Mouse (Mus musculus) bone marrow, adult 2 months (tissue): ENCODE data around the gene Cc2d2a. TPM values are rescaled to one million over a fixed set of nuclear protein-coding genes. Genes with fewer than 3 reads are reported as not detected.

Source experiments
- H3K27ac ChIP-seq: fragments of 200-500 bp; 2 replicates; pipeline ENCODE4 v1.5.1; 2012; ENCODE audit warnings: low read depth, mild to moderate bottlenecking, control low read depth, inconsistent platforms, low read length; ENCODE audit not compliant: control insufficient read depth, poor library complexity, insufficient read depth
- H3K4me1 ChIP-seq: fragments of 200-500 bp; 2 replicates; pipeline ENCODE4 v1.6.1; 2011; ENCODE audit warnings: low read length; ENCODE audit not compliant: control insufficient read depth, insufficient read depth
- H3K4me3 ChIP-seq: fragments of 200-500 bp; replicated peaks from 2 replicates; pipeline ENCODE3; 2011; ENCODE audit warnings: mild to moderate bottlenecking, low read depth, low read length, control low read depth; ENCODE audit not compliant: control insufficient read depth
- CTCF ChIP-seq: fragments of 200-500 bp; IDR thresholded peaks from 2 replicates; pipeline ENCODE4 v1.5.1; 2011; ENCODE audit warnings: low read length, control low read depth; ENCODE audit not compliant: control insufficient read depth, insufficient read depth
- POLR2A ChIP-seq: fragments of 200-500 bp; IDR thresholded peaks from 2 replicates; pipeline ENCODE4 v1.6.1; 2011; ENCODE audit warnings: low read depth, mild to moderate bottlenecking, control low read depth, low read length, borderline replicate concordance; ENCODE audit not compliant: control insufficient read depth
- whole genome bisulfite sequencing: fragments of 180-500 bp; shearing (Covaris S2); methylation state at CpG from one replicate; pipeline ENCODE4 v1.1.7; 2018; 5-methylcytosine and 5-hydroxymethylcytosine counted together
- polyA plus RNA-seq: library from polyadenylated mRNA; stranded (reverse); fragments of >200 nt; gene quantifications from 2 replicates; pipeline ENCODE4 v1.2.4, GENCODE M21; 2011; ENCODE audit warnings: low replicate concordance; ENCODE audit not compliant: missing spikeins, insufficient read depth, insufficient read length

Gene Cc2d2a
- polyA plus RNA-seq, 1 experiment: 1.1 TPM

DNA sequence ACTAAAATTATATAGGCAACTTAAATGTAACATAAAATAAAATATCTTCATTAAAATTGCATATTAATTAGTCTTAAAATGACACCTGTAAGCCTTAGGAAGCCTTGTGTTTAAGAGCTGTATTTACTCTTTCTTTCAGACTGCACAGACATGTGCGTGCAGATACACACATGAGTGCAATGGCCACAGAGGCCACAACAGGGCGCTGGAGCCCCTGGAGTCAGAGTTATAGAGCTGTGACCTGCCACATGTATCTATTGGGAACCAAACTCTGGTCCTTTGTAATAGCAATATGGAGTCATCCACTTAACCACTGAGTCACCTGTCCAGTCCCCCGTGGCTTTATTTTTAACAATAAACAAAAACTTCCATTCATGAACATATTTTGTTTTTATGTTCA, 86.9 kb downstream of the Cc2d2a start:
- TF ChIP-seq POLR2A (no peak), CTCF (peak; percentile 30; the same call in 1 of the 2 replicates)
- Histone ChIP-seq H3K4me3 (no peak overlapping the region), H3K4me1 (no peaks in the 10 kb centered on the region; the same call in 1 of the 2 replicates), H3K27ac (no peak overlapping the region)
- 76% methylated on average over 3 of the region's 3 CpGs for WGBS

DNA sequence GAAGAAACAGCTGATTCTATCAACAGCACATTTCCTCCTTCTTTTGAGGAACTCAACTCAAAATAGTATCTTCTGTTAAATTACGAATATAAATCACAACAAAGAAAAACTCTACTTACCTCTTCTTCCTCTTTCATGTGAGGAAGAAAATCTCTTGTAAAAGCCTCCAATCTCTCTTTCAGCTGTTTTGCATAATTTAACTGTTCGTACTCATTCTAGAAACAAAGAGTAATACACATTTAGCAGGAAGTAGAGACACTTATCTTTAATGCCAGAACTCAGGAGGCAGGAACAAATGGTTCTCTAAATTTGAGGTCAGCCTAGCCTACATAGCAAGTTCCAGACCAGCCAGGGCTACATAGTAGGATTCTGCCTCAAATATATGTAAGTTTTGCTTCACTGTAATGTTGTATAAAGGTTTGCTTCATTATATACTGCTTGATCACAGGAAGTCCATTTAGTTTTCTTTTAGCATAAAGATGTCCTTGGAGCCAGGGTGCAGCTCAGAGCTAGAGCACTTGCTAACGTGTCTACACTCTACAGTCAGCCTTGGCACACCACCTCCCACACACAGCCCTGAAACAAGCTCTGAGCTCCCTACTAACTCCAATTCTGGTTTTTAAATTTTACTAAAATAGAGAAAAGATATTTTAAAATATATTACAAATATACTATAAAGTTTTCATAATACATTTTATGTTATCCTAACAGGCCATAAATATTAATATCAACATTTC, 108.6 kb downstream of the Cc2d2a start:
- Histone ChIP-seq H3K4me3 (no peak overlapping the region), H3K27ac (no peak overlapping the region), H3K4me1 (peaks cover 2% of the 10 kb centered on the region; the same call in 1 of the 2 replicates)
- 31% methylated on average over 3 of the region's 3 CpGs for WGBS
- TF ChIP-seq CTCF (no peak), POLR2A (no peak)

DNA sequence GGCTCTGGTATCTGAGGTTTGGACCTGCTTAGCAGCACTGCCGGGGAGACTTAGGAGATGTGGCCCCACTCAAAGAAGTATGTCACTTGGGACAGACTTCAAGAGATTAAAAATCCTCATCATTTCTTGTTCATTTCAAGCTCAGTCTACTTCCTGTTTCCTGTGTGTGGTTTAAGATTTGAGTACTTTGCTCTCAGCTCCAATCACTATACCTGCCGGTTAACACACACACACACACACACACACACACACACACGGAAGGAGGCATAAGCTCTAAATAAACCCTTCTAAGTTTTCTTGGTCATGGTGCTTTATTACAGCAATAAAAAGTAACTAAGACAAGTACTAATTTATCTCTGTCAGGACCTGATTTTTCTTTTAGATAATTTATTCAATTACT, 109.4 kb downstream of the Cc2d2a start:
- Histone ChIP-seq H3K4me3 (no peak overlapping the region), H3K27ac (no peak overlapping the region), H3K4me1 (peaks cover 2% of the 10 kb centered on the region; the same call in 1 of the 2 replicates)
- 45% methylated on average over 3 of the region's 3 CpGs for WGBS
- TF ChIP-seq CTCF (no peak), POLR2A (no peak)

DNA sequence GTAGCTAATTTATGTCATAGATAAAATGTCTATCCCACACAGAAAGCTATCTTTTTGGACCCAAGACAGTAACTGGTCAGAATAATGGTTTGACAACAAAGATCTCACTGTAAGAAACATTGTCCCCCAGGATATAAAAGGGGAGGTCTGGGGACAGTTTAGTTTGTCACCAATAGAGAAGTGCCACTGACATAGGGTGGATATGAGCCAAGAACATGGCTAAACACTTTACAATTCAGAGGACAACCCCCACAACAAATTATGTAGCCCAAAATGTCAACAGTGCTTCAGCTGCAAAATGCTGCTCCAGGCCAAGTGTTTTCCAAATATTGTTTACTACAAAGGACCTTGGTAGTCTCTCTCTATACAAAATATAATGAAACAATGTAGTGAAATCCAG, 114.3 kb downstream of the Cc2d2a start:
- no peaks in the 10 kb centered on the region; the same call in 1 of the 2 replicates for H3K4me1 ChIP-seq
- no peak overlapping the region for H3K4me3 ChIP-seq
- no peak for TF ChIP-seq POLR2A
- TF ChIP-seq CTCF: no peak
- no peak overlapping the region for H3K27ac ChIP-seq

DNA sequence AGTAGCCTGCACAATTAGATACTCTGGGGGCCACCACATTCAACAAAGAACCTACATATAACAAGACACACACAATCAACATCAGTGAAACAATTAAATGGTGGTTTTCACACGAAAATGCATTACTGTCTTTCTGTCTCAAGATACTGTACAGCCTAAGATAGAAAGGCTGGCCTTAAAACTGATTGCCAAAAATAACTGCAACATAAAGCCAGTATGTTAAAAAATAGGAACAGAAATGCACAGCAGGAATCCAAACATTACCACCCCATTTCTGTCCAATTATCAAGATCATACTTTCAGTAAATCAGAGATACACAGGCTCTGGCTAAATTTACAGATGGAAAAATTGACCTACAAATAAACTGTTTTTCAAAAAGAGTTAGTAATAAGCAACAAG, 114.8 kb downstream of the Cc2d2a start:
- H3K4me3 ChIP-seq: no peak overlapping the region
- TF ChIP-seq CTCF (no peak), POLR2A (no peak)
- H3K4me1 ChIP-seq: no peaks in the 10 kb centered on the region; the same call in 1 of the 2 replicates
- no peak overlapping the region for H3K27ac ChIP-seq
- 51% methylated on average over 1 of the region's 1 CpGs for WGBS

DNA sequence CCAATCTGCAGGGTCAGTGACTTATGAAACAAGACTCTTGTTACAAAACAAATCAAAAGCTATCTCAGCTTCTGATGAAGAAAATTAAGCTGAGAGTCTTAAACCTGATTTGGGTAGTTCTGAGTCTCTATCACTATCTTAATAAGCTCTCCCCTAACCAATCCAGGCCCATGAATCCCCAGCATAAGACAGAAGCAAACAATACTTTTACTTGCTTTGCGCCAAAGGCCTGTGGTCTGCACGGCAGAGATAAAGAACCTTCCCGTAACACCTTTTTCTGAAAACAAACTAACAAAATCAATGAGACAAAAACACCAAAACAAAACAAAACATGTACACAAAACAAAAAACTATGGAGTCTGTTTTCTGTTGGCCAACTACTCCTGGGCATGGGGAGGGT, 116.4 kb downstream of the Cc2d2a start:
- no peak for TF ChIP-seq POLR2A
- TF ChIP-seq CTCF: no peak
- no peak overlapping the region for H3K27ac ChIP-seq
- WGBS: 63% methylated on average over 3 of the region's 3 CpGs
- no peak overlapping the region for H3K4me3 ChIP-seq
- H3K4me1 ChIP-seq: no peaks in the 10 kb centered on the region; the same call in 1 of the 2 replicates

DNA sequence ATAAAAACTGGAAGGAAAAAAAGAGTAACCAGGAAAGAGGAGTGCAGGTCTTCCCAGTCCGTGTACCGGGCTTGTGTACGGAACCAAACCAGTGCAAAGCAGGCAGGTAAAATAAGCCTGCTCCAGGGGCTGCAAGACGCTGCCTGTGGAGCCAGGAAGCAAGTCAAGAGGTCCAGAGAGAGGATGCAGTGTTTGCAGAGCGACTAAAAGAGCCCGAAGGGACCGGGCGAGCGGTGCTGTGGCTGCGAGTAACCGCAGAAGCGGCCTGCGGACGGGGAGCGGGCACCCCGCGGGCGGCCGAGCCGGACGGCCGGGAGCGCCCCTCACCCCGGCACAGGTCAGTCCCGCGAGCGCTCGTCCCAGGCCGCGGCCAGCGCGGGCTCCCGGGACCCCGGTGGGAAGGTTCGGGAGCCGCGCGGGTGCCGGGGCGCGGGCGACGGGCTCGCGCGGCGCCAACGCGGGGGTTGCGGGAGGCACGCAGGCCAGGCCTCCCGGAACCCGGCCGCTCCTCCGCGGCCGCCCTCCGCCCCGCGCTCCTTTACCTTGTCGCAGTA, 119.4 kb downstream of the Cc2d2a start:
- Histone ChIP-seq H3K4me1 (no peaks in the 10 kb centered on the region; the same call in 1 of the 2 replicates), H3K27ac (peak overlapping the region; percentile 92), H3K4me3 (peak overlapping the region; percentile 76)
- TF ChIP-seq CTCF: no peak
- TF ChIP-seq POLR2A: no peak
- under 1% methylated on average over 61 of the region's 61 CpGs for WGBS

DNA sequence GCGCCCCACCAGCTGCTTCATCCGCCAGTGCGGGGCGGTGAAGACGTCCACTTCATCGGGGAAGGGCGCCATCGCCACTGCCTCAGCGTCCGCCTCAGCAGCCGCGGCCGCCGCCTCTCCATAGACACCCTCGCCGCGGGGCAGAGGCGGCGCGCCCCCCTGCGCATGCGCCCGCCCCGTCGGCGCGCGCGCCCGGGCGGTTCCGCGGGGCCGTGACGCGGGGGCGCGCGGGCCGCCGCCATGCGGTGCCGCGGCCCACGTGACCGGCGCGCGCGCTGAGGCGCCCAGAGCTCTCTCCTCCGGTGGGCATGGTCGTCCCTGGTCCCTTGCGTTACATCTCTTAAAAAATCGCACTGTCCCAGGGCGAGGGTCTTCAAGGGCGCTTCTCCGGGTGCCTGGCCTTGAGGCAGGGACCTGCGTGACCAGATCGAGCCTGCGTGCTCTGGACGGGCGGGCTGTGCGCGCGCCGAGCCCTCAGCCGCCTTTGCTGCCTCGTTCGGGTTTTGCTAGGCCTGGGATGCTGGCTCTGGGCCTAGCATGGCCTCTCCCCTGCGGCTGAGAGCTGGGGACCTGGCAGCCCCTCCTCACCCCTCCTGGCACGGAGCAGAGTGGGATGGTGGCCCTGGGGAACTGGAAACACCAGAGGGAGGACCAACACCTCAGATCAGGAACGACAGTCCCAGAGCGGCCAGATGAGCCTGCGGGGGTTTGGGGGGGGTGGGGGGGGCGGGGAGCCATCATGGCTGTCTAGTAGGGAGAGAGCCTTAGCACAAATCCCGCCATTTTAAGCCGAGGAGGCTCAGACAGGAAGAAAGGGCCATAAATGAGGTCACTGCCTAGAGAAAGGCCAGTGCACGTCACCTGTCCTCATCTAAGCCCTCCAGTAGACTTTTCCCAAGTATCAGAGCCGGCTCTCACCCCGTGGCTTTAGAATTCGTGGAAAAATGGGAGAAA, 120.1 kb downstream of the Cc2d2a start:
- TF ChIP-seq CTCF (no peak), POLR2A (peak; percentile 70; the same call in 1 of the 2 replicates)
- Histone ChIP-seq H3K4me1 (peaks cover 2% of the 10 kb centered on the region; the same call in 1 of the 2 replicates), H3K4me3 (peak overlapping the region; percentile 95), H3K27ac (peak overlapping the region; percentile 92)
- 5% methylated on average over 82 of the region's 82 CpGs for WGBS
